Mouse (Mus musculus) left cerebral cortex, postnatal 4 days (tissue): ENCODE measurements around the gene Mrpl37. TPM values are rescaled to one million over a fixed set of nuclear protein-coding genes. Genes with fewer than 3 reads are reported as not detected.

Experiments
- DNase-seq: peaks from one replicate; pipeline ENCODE4 v3.0.0-alpha.2; 2022
- intact Hi-C: fragments of 180-260 bp; cut with DNase I; formaldehyde crosslinking; loops from one replicate; pipeline ENCODE4 v1.15.1; 2025
- total RNA-seq, 2 experiments: library from RNA; stranded (reverse); gene quantifications; 2 replicates each; pipeline ENCODE4 v1.2.3; 2021

Gene Mrpl37
- total RNA-seq, 2 experiments from 2014 or later: 65.6 to 71.2 TPM

DNA sequence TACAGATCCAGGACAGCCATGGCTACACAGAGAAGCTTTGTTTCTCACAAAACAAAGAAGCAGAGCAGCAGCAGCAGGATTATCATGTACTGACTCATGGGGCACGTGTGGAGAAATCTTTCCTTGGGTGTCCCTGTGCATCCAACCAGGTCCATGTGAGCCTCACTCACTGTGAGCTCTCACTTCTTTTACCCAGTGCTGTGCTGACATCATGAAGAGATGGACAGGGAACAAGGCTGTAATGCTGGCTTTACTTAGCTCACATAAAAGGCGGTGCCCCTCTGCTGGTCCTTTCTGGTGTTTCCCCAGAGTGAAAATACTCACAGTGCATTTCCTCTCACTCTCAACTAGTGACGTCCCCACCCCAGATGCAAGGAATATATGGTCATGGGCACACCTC, 45.2 kb downstream of the Mrpl37 start:
- no peak for DNase-seq
- intact Hi-C loops: no loop called here

DNA sequence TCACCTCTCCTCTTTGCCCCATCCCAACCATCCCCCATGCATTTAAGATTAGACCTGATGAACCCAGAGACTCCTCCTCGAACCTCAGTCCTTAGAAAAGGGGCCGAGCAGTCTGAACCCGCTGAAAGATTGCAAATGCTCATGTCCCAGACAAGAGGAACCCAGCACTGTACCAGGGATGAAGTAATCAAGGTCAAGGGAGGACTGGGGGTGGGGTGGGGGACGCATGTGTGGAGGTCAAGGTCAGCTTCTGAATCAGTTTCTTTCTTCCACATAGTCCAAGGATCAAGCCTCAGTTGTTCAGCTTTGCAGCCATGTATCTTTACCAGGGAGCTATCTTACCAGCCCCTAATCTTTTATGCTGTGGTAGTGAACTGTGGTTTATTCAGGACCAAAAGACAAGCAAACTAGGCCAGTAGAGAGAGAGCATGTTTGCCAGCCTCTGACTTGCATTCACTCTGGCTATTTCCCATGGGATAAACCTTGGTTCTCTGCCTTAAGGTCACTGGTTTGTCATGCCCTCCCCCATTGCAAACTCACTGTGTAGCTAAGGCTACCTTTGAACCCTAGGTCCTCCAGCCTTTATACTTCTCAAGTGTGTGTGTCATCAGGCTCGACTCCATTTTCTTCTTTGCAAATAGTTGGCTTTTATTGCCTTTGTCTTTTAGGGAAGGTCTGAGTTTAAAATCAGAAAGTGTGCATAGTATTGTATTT, 46.2 kb downstream of the Mrpl37 start:
- intact Hi-C loops: no loop called here
- no peak for DNase-seq

DNA sequence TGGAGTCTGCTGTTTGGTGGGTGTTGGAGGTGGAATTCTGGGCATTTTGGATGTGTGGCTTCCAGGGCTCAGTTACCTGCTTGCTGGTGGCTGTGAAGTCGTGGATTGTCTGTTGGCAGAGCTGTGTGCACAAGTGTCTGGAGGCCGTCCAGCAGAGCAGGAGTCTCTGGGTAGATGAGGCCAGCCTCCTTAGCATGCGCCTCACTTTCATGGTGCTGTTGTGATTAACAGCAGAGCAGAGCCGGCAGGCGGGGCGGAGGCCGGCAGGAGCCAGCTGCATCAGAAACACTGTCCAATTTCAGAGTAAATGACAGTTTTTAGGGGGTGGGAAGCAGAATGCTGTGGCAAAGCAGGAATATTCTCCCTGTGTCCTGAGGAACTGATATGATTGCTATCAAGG, 47.6 kb downstream of the Mrpl37 start:
- peak; percentile 69 for DNase-seq
- intact Hi-C loops: no loop called here

DNA sequence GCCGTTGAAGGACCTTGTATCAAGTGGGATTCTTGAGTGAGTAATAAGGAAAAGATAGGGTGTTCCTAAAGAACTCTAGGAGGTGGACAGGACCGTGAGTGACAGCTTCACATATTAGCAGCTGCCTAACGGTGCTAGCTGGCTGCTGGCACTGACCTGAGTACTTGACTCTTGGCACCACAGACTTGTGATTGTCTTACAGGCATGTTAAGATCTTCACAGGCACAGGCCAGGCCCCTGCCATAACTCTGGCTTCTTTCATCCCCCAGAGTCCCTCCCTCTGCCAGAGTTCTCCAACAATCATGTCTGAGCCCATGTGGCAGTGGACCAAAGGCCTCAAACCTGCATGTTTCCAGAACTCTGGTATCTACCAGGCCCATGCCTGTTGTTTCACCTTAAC, 48.1 kb downstream of the Mrpl37 start:
- no peak for DNase-seq
- intact Hi-C loops: no loop called here

DNA sequence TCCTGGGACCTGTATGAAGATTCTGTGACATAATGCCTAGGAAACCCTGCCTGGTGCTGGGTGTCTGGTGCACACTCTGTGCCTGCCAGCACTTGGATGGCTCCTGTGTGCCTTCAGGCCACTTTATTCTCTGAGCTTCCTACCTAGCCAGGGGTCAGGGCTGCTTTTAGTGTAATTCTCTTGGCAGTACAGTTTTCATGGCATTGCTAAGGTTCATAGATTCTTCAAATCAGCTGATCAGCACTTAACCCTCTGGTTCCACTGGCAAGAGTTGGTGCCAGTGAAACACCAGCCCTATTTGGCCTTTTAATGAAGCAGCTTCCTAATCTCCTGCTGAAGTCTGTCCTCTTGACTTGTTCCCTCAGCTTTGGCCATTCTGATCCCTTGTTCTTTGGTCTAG, 49.4 kb downstream of the Mrpl37 start:
- no peak for DNase-seq
- intact Hi-C loops: no loop called here

DNA sequence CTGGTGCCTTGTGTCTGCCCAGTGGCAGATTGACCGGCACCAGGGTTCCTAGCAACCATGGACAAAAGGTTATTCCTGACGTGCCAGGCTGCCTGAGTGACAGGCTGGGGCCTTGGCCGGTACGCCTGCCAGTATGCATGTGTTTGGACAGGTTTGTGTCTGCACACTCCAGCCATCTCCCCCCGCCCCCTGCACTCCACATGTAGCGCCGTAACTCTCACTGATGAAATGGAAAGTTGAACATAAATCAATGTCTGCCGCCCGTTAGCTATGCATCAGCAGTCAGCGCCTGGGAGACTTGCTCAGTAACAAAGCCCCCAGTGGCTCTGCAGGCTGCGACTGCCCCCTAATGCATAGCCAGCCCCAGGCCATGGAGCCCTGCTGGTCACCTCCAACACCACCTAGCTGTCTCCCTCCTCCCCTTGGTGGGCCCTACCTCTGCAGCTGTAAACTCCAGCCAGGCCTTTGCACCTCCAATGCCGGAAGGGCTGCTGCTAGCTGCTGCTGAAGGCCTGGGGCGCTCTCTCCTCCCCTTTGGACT, 50.6 kb downstream of the Mrpl37 start:
- peak; percentile 66 for DNase-seq
- intact Hi-C loops: no loop called here

DNA sequence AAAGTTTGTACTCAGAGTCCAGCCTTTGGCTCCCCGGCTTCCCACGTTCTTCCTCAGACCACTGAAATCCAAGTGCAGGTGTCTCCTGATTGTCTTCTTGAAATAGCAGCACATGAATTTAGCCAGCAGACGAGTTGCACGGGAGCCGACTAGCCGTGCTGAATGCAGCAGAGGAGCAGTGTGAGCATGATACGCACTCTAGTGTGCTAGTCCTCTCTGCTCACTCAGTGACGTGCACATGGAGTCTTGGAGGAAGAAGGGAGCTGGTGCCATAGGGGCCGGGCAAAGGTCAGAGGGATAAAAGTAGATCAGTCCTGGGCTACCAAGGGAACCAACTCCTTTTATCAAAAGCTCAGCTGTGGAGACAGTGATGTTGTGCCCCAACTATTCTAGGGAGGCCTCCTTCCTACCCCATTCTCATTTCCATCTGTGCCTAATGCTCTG, 52.8 kb downstream of the Mrpl37 start:
- intact Hi-C loops: no loop called here
- DNase-seq: no peak

DNA sequence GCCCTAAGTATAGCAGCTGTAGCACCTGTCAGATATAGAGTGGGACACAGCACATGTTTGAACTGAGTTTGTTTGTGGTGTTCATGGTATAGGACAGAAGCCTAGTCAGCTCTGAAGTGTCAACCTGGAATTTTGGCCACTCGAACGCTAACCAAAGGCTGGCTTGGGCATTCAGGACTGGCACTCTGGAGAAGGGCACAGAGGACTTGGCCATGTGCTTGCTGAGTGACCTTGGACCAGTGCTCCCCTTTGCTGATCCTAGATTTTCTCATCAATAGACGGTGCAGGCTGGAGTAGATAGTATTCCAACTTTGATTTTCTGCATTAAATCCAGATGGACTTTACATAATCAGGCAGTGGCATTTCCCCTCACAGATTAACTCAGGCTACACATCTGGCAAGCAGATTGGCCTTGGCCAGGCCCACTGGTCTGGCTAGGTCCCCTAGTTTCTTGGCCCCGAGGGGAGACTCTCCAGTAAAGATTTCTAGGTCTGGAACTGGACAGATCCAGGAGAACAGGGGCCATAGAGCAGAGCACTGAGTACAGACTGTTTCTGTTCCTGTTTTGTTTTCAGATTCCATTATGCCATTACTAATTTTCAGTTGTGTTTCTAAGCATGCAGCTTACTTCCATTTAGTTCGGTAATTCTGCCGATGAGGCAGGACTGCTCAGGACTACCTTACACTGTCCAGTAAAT, 53.4 kb downstream of the Mrpl37 start:
- no peak for DNase-seq

DNA sequence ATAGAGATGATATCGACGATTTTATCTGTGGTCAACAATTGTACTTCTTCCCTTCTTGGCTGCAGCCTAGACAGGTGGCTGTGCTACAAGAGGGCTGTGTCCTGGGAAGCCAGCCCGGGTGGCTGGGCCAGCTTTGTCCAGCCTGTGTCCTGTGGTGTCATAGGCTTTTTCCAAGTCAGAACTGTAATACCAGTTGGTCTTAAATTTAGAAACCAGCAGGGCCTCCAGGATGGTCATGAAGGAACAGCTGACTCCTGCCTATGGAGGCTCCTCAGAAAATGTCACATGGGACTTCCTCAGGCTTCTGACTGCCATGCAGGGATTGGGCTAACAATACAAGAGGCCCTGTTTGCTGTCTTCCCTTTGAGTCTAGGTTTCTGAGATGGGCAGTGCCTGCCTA, 54.1 kb downstream of the Mrpl37 start:
- DNase-seq: no peak

More for the DNA sequence above, 53.4 kb downstream of the Mrpl37 start:
- intact Hi-C loops: no loop called here

DNA sequence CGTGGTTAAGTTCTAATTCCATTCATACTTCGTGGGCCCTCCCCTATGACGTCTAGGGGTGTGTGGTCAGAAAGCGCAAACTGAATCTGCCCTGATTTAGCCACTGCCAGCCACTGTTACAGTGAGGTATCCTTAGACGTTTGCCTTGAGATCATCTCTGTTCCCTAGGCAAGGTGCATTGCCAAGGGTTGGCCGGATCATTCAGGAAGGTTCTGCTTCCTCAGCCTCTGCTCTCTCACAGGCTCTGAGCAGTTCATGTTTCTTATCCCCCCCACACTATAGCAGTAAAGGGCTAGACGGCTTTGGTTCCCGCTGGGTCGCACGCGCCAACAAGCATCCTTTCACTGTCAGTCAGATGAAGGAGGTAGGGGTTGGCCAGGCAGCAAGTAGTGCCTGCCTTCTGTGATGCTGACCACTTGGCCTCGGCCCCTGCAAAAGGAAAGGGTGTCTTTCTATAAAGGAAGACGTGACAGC, 54.6 kb downstream of the Mrpl37 start:
- intact Hi-C loops: no loop called here

More for the DNA sequence above, 54.1 kb downstream of the Mrpl37 start:
- intact Hi-C loops: no loop called here

DNA sequence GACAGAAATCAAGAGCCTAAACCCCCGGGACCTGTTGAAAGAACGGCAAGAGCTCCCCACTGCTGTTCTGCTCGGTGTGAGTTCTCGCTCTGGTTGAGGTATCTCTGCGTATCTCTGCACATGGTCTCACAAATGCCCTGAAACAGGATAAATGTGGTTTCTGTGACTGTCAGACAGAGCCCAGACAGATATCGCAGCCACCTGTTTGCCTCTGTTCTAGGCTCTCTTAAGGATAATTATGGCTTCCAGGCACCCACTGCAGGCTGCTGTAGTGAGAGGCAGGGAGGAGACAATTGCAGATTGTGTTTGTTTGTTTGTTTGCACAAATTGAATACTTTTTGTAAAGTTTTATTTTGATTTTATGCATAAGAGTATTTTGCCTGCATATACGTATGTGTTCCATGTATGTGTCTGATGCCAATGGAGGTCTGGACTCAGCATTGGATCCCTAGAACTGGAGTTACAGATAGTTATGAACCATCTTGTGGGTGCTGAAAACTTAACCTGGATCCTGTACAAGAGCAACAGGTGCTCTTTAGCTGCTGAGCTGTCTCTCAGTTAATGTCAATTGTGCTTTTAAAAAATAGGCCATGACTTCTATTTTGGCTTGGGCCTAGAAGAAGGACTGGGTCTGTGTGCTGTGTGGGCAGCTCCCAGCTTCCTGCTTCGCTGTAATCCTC, 55.2 kb downstream of the Mrpl37 start:
- intact Hi-C loops: no loop called here
- DNase-seq: no peak

More for the DNA sequence above, 54.6 kb downstream of the Mrpl37 start:
- DNase-seq: peak; percentile 45

DNA sequence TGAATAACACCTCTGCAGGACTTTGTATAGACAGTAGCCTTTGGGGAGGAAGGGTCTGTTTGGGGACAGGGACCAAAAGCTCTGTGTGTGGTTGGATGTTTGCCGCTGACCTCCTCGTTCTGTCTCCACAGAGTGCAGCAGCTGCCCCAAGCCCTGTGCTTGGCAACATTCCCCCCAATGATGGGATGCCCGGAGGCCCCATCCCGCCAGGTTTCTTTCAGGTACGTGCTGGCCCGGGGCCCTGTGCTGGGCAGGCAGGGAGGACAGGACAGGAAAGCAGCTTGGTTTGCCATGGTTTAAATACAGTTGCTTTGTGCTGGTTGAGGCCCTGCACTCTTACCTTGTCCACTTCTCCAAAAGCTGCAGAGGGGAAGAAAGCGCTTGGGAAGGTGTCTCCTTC, 57.1 kb downstream of the Mrpl37 start:
- no peak for DNase-seq
- intact Hi-C loops: no loop called here

DNA sequence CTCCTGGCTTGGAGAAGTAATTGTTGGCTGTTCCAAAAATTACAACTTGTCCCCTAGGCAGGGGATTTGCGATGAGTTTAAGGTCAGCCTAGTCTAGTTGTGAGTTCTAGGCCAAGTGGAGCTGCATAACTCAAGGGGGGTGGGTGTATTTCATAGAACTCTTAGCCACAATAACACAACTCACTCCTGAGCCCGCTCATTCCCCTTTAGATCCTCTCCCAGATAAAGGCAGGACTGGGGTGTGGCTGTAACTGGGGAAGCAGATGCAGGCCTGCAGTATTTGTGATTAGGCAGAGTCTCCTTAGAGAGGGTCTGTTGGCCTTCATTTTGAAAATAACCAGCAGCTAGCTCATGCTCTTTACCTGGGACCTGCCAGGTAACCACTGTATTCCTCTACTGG, 58.5 kb downstream of the Mrpl37 start:
- DNase-seq: no peak
- intact Hi-C loops: no loop called here

DNA sequence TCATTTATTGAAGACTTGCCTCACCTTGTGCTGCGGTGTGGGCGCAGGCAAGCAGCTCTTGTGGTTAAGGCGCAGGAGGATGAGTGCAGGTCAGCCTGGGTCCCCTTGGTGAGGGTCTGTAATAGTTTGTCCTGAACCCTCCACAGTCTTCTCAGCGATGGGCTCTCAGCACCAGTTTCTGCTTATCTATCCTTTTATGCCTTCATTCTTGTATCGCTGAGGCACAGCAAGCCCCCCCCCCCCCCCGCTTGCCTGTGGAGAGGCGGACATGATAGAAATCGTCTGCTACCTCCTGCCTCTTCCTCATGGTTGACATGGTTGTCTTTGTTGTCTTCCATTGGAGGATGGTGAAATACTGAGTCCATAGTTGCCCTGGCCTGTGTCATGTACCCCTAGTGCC, 59.3 kb downstream of the Mrpl37 start:
- intact Hi-C loops: no loop called here
- no peak for DNase-seq

DNA sequence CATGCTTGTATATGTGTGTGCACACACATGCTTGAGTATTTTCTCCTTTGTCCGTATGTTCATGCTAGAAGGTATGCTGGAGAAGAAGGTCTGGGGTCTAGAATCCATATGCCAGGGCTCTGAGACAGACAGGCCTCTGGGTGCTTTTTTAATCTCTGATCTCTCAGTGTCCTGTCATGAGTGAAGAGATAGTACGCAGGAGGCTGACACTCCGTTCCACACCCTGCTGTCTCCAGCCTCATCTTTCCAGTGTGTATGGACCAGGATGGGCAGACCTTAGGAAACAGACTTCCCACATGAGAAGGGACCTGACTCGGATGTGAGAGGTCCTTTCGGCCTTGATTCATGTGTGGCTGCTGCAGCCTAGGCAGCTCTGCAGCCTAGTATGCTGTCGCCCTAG, 59.9 kb downstream of the Mrpl37 start:
- intact Hi-C loops: no loop called here
- DNase-seq: no peak

DNA sequence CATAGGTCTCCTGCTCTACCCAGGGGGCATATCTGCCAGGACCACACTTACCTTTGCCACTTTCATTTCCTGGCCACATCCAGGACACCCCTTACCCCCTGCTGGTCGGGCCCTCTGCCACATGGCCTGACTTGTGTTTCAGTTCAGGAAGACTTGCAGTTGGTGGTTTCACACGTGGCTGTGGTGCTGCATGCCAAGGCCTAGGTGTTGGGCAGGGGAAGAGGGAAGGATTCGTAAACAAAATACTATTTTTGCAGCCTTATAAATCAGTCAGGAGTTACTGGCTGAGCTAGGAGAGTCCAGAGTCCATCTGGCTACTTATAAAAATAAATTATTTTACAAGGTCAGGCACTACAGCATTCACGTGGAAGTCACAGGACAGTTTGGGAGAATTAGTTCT, 60.4 kb downstream of the Mrpl37 start:
- intact Hi-C loops: no loop called here
- DNase-seq: no peak

Other genes with a start within 250 kb of the Mrpl37 start
- gene Ssbp3, start 156.2 kb downstream of the Mrpl37 start, total RNA-seq: 100 to 1,000 TPM; 146 to 149 TPM
- 1 to 10 TPM; 5.6 to 6.9 TPM for gene Cyb5rl, start 120 bp upstream of the Mrpl37 start, total RNA-seq
- not detected for gene Cdcp2, start 30.0 kb upstream of the Mrpl37 start, total RNA-seq
- 100 to 1,000 TPM; 115 to 118 TPM for gene Tmem59, start 111.5 kb upstream of the Mrpl37 start, total RNA-seq
- gene Tceanc2, start 112.2 kb upstream of the Mrpl37 start, total RNA-seq: 10 to 100 TPM; 24.4 to 27.4 TPM
- gene Ldlrad1, start 142.3 kb upstream of the Mrpl37 start, total RNA-seq: not detected
- gene Lrrc42, start 186.7 kb upstream of the Mrpl37 start, total RNA-seq: 10 to 100 TPM; 40.3 to 44.8 TPM
- gene Hspb11, start 186.7 kb upstream of the Mrpl37 start, total RNA-seq: 10 to 100 TPM; 14.8 to 20.0 TPM
- not detected for gene Dio1, start 240.3 kb upstream of the Mrpl37 start, total RNA-seq
- 10 to 100 TPM; 42.4 to 46.0 TPM for gene Yipf1, start 247.5 kb upstream of the Mrpl37 start, total RNA-seq